Mouse (Mus musculus) testis, adult 2 months (tissue): ENCODE results near the gene Atp1a2. TPM values are rescaled to one million over a fixed set of nuclear protein-coding genes. Genes with fewer than 3 reads are reported as not detected.

Experiments used
- H3K27ac ChIP-seq: fragments of 200-500 bp; 2 replicates; pipeline ENCODE4 v1.5.1; 2012; ENCODE audit warnings: low read depth, low read length; ENCODE audit not compliant: control insufficient read depth, insufficient read depth
- H3K27me3 ChIP-seq: fragments of 200-500 bp; 2 replicates; pipeline ENCODE4 v1.6.1; 2012; ENCODE audit warnings: mild to moderate bottlenecking, low read length, moderate library complexity; ENCODE audit not compliant: control insufficient read depth, insufficient read depth
- H3K36me3 ChIP-seq: fragments of 200-500 bp; 2 replicates; pipeline ENCODE4 v1.6.1; 2012; ENCODE audit warnings: mild to moderate bottlenecking, low read length; ENCODE audit not compliant: control insufficient read depth, insufficient read depth
- H3K4me1 ChIP-seq: fragments of 200-500 bp; 2 replicates; pipeline ENCODE4 v1.6.1; 2012; ENCODE audit warnings: low read length; ENCODE audit not compliant: control insufficient read depth, insufficient read depth
- H3K4me3 ChIP-seq: fragments of 200-500 bp; 2 replicates; pipeline ENCODE4 v1.5.1; 2012; ENCODE audit warnings: low read depth, mild to moderate bottlenecking, low read length, moderate library complexity, mixed read lengths; ENCODE audit not compliant: control insufficient read depth
- CTCF ChIP-seq: fragments of 200-500 bp; IDR thresholded peaks from 2 replicates; pipeline ENCODE4 v1.5.1; 2012; ENCODE audit warnings: low read depth, mild to moderate bottlenecking, inconsistent platforms, low read length, moderate library complexity; ENCODE audit not compliant: control insufficient read depth, insufficient read depth, insufficient replicate concordance
- POLR2A ChIP-seq: fragments of 200-500 bp; IDR thresholded peaks from 2 replicates; pipeline ENCODE4 v1.6.1; 2012; ENCODE audit warnings: low read depth, mild to moderate bottlenecking, inconsistent platforms, low read length, moderate library complexity; ENCODE audit not compliant: control insufficient read depth
- polyA plus RNA-seq: library from polyadenylated mRNA; depleted of rRNA; stranded (reverse); fragments of >200 nt; gene quantifications from 2 replicates; pipeline ENCODE4 v1.2.3, GENCODE M21; 2012

Atp1a2 gene
- polyA plus RNA-seq, 1 experiment, result 17.3 TPM

GRCm38 (mm10) chr1:172308409-172308808 is 10.5 kb upstream of the Atp1a2 start:
- no peaks in the 10 kb centered on the region for H3K36me3 ChIP-seq
- H3K4me1 ChIP-seq, result peaks cover 5% of the 10 kb centered on the region
- no peaks in the 10 kb centered on the region for H3K27me3 ChIP-seq
- no peak overlapping the region for H3K4me3 ChIP-seq
- no peak overlapping the region for H3K27ac ChIP-seq
- TF ChIP-seq CTCF (no peak), POLR2A (no peak)

GRCm38 (mm10) chr1:172307936-172308335 is 10.1 kb upstream of the Atp1a2 start:
- H3K27me3 ChIP-seq, result no peaks in the 10 kb centered on the region
- no peaks in the 10 kb centered on the region for H3K36me3 ChIP-seq
- TF ChIP-seq POLR2A (no peak), CTCF (no peak)
- peaks cover 2% of the 10 kb centered on the region for H3K4me1 ChIP-seq
- no peak overlapping the region for H3K4me3 ChIP-seq
- H3K27ac ChIP-seq, result no peak overlapping the region

GRCm38 (mm10) chr1:172306885-172307284 is 9.0 kb upstream of the Atp1a2 start:
- H3K36me3 ChIP-seq, result no peaks in the 10 kb centered on the region
- no peak overlapping the region for H3K4me3 ChIP-seq
- TF ChIP-seq CTCF (no peak), POLR2A (no peak)
- H3K4me1 ChIP-seq, result peaks cover 2% of the 10 kb centered on the region
- no peaks in the 10 kb centered on the region for H3K27me3 ChIP-seq
- peak overlapping the region; percentile 33; the same call in 1 of the 2 replicates for H3K27ac ChIP-seq

- H3K27ac ChIP-seq, result peak overlapping the region; percentile 57
- H3K27me3 ChIP-seq, result no peaks in the 10 kb centered on the region
- no peak overlapping the region for H3K4me3 ChIP-seq
- peaks cover 2% of the 10 kb centered on the region for H3K4me1 ChIP-seq
- H3K36me3 ChIP-seq, result no peaks in the 10 kb centered on the region
- no peak for TF ChIP-seq CTCF
- TF ChIP-seq POLR2A, result no peak
Observed at GRCm38 (mm10) chr1:172306196-172306595, 8.3 kb upstream of the Atp1a2 start.

GRCm38 (mm10) chr1:172305635-172306034 is 7.8 kb upstream of the Atp1a2 start:
- Histone ChIP-seq H3K4me1 (peaks cover 2% of the 10 kb centered on the region), H3K27me3 (no peaks in the 10 kb centered on the region), H3K36me3 (no peaks in the 10 kb centered on the region), H3K27ac (peak overlapping the region; percentile 57), H3K4me3 (no peak overlapping the region)
- no peak for TF ChIP-seq CTCF
- no peak for TF ChIP-seq POLR2A

- Histone ChIP-seq H3K4me3 (no peak overlapping the region), H3K36me3 (no peaks in the 10 kb centered on the region), H3K4me1 (peaks cover 2% of the 10 kb centered on the region), H3K27ac (no peak overlapping the region), H3K27me3 (no peaks in the 10 kb centered on the region)
- no peak for TF ChIP-seq CTCF
- no peak for TF ChIP-seq POLR2A
Observed at GRCm38 (mm10) chr1:172305153-172305552, 7.3 kb upstream of the Atp1a2 start.

GRCm38 (mm10) chr1:172304443-172304842 is 6.6 kb upstream of the Atp1a2 start:
- H3K4me1 ChIP-seq, result no peaks in the 10 kb centered on the region; the same call in none of the 2 replicates
- no peaks in the 10 kb centered on the region for H3K27me3 ChIP-seq
- H3K27ac ChIP-seq, result no peak overlapping the region
- no peak for TF ChIP-seq POLR2A
- TF ChIP-seq CTCF, result no peak
- H3K36me3 ChIP-seq, result no peaks in the 10 kb centered on the region
- no peak overlapping the region for H3K4me3 ChIP-seq

GRCm38 (mm10) chr1:172302851-172303250 is 5.0 kb upstream of the Atp1a2 start:
- Histone ChIP-seq H3K4me1 (peaks cover 3% of the 10 kb centered on the region), H3K36me3 (no peaks in the 10 kb centered on the region), H3K4me3 (no peak overlapping the region), H3K27me3 (no peaks in the 10 kb centered on the region), H3K27ac (no peak overlapping the region)
- TF ChIP-seq POLR2A, result no peak
- TF ChIP-seq CTCF, result no peak
